Mouse (Mus musculus): ENCODE measurements at regions not wholly inside any gene's neighbourhood (a gene's known extent, or its start where the extent isn't known, plus 50 kb on each side); places are given as distances from the start of the nearest gene placed in this dataset.

DNA sequence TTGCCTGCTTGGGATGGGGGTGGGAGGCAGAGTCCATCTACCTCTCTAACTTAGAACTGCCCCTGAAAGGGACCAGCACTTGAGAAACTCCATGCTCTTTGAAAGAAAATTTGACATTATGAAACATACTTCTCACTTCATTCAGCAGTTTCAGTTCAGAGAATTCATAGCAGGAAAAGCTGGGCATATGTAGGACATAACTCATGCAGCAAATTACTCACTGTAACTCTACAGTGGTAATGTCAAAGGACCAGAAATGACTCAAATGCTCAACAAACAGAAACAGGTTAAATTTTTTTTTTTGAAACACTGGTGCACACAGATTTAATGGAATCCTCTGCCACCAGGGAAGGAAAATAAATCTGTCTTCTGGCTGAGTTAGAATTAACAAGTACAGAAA lies 56.5 kb upstream of the Arnt2 start:
- peak in 1 of 2 experiments; percentile 21 for DNase-seq (ENCODE audit: extremely low spot score in 1 of 2, low spot score in 1 of 2)

- DNase-seq (ENCODE audit: extremely low spot score in 1 of 2, low spot score in 1 of 2) = no peak
Measured at GRCm38 (mm10) chr7:84465587-84466202, 55.7 kb upstream of the Arnt2 start.

Data from frontal cortex, adult 2 months (tissue).